Mouse (Mus musculus) ES-CJ7 (cell line): ENCODE measurements around the gene Ick.
"Not testable (repeated sequence)": the region's sequence is repeated elsewhere in the genome, so short reads cannot be mapped to it uniquely, and the experiment has no call there.

Source experiments
- DNase-seq: peaks from one replicate; pipeline ENCODE4 v3.0.0; 2011; ENCODE audit warnings: low read depth, low spot score

Ick gene

DNA sequence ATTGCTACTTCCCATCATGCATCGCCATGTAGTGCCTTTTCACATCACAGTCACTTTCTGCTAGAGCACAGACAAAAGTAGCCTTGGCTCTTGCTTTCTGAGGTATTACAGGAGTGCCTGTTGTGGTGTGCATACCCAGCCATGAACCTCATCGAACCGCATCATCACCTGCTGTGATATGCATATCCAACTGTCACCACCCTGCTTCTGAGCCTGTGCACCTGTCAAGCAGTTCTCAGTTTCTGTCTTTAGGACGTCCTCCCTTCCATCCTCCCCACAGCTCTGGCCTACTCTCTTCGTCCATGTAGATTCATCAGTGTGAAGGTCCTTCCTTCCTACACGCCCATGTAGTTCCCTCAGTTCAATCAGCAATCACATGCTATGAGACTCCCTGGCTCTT lies 39.2 kb downstream of the Ick start:
- DNase-seq = no peak

DNA sequence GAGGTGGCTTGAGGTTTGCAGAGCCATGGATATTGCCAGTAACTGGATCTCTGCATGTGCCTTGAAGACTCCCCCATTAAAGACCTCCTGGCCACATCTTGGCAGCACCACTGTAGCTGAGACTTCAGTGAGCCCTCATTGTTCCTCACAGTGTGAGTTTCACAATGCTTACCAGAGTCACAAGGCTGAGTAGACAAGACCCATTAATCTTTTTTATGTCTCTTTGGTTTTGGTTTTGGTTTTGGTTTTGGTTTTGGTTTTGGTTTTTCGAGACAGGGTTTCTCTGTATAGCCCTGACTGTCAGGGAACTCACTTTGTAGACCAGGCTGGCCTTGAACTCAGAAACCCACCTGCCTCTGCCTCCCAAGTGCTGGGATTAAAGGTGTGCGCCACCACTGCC lies 40.8 kb downstream of the Ick start:
- not testable (repeated sequence) for DNase-seq

- DNase-seq = no peak
These were observed 45.4 kb downstream of the Ick start for GRCm38 (mm10) chr9:78154211-78154977.

DNA sequence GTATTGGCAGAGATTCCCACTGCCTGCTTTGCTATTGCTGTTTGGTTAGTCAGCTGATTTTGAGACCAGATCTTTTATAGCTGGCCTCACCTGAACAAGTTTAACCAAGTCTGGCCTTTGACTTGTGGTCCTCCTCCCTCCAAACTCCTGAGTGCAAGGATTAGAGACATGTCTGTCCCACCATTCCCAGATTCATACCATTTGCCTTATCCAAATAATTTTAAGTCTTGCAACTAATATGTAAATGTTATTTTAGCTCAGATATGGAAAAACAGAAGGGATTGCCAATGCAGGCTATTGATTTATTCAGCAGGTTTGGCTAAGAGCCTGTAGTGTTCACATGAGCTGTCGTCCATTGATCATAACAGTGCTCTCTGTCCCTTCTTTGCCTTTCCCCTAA lies 48.2 kb downstream of the Ick start:
- no peak for DNase-seq

- no peak for DNase-seq
These were observed 54.3 kb downstream of the Ick start for GRCm38 (mm10) chr9:78163291-78163690.

DNA sequence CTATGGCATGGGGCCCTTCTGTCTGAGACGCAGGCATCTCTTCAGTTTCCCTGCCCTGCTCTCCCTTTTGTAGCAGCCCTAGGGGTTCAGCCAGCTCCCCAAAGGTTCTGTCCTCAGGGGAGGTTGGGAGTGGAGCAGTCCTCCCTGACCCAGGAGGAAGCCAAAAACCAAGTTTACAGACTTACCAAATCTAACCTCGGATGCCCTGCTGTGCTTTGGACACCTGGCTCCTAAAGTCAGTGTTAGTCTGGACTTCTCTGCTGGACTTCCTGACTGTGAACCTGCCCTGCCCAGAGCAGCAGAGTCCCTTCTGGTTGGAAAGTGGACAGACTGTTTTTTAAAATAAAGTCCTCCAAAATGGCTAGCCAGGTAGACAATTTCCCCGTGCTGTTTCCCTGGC lies 55.7 kb downstream of the Ick start:
- DNase-seq = no peak

DNA sequence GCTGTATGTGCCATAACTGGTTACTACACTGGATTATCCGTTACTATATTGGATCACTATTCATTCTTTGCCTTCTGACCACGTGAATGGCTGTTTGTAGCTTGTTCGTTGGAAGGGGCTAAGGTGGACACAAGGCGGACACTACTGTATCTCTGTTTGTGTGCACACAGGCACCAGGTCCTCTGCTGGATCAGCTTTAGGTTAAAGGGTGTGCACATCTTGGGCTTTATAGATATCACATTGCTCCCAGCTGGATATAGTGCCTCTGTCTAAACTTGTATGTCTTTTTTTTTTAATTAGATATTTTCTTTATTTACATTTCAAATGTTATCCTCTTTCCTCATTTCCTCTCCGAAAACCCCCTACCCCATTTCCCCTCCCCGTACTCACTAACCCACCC lies 56.5 kb downstream of the Ick start:
- no peak for DNase-seq

DNA sequence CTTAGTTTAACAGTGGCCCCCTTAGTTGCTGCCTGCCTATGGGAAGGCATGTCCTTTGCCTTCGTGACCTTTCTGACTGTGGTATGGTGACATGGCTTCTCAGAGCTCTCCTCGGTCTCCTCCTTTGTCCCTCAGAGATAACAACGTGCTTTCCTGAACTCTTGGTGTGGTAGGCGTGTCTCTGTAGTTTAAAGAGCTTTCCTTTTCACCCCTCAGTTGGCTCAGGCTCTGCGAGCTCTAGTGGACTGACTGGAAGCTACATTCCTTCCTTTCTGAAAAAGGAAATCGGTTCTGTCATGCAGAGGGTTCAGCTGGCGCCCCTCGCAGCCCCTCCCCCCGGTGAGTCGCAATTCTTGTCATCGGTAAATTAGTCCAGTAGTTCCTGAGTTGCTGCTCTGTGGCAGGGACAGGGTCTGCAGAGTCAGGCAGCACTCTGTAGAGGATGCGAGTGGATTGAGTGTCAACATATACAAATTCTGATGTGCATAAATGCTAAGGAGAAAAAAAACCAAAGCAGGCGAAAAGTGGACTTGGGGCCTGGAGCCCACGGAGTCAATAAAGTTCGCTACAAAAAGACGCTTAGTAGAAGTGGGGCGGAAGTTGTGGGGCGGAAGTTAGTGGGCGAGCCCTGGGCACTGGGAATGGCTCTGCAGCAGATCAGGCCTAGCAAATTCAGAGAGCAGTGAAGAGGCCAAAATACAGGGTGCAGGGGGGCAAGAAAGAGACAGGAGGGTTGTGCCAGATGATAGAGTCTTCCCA lies 57.9 kb downstream of the Ick start:
- DNase-seq = peak; percentile 84

DNA sequence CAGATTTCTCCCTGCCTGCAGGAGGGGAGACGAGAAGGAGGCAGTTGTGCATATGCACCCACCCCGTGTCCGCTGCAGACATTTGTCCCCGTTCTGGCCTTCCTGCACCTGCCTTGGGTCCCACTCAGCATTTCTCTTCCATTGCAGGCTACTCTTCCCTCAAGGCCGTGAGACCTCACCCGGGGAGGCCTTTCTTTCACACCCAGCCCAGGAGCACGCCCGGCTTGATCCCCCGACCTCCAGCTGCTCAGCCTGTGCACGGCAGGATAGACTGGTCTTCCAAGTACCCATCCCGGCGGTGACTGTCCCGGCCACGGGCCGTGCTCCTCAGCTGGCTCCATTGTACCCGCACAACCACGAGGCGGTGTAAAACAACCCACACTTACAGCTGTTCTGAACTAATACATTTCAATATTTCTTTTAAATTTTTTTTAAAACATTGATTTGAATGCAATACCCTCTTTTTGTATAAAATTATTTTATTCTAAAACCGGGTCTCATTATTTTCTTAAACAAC lies 58.5 kb downstream of the Ick start:
- DNase-seq = peak; percentile 51

- DNase-seq = peak; percentile 50
These were observed 59.9 kb downstream of the Ick start for GRCm38 (mm10) chr9:78168864-78169263.

GRCm38 (mm10) chr9:78174016-78174415 lies 65.0 kb downstream of the Ick start:
- peak; percentile 52 for DNase-seq

DNA sequence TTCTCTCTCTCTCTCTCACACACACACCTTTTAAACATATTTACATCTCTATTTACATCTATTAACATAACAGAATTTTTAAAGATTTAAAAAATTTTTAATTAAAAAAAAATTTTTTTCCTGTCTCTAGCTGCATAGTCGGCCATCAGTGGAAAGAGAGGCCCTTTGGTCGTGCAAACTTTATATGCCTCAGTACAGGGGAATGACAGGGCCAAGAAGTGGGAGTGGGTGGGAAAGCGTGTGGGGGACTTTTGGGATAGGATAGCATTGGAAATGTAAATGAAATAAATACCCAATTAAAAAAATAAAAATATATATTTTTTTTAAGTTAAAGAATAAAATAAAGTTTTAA lies 65.9 kb downstream of the Ick start:
- DNase-seq = not testable (repeated sequence)

- peak; percentile 94 for DNase-seq
These were observed 66.5 kb downstream of the Ick start for GRCm38 (mm10) chr9:78175277-78176200.

- peak; percentile 92 for DNase-seq
These were observed 67.3 kb downstream of the Ick start for GRCm38 (mm10) chr9:78176201-78176727.

DNA sequence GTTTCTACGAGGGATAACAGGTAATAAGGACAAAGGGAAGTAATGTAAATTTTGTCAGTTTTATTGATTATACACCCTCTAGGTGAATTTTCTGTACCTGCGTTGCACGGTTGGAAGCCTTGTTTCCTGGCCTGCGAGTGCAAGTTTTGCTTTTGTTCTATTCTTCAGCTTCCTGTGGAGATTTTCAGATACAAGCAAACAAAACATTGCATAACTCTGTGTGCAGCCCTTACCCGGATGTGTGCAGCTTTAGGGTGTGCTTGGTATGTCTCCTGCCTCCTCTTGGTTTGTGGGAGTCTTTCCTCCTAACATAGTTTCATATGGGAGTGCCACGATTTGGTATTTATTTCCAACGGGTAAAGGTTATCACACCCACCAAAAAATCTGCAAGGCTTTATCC lies 67.8 kb downstream of the Ick start:
- DNase-seq = peak; percentile 22

DNA sequence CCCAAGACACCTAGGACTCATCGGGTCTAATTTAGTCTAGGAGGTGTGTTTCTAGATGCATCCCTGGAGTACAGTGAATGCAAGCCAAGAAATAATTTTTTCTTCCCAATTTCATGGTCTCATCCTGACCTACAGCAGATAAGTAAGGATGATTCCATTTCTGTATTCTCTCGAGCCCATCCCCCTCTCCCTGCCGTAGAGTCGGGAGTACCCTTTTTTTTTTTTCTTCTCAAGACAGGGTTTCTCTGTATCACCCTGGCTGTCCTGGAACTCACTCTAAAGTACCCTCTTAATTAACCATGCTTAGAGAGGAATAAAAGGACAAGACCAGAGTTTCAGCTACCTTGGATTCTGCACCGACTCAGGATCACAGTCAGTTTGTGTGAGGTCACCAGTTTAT lies 69.2 kb downstream of the Ick start:
- DNase-seq = no peak

- DNase-seq = no peak
These were observed 70.1 kb downstream of the Ick start for GRCm38 (mm10) chr9:78179071-78179470.

DNA sequence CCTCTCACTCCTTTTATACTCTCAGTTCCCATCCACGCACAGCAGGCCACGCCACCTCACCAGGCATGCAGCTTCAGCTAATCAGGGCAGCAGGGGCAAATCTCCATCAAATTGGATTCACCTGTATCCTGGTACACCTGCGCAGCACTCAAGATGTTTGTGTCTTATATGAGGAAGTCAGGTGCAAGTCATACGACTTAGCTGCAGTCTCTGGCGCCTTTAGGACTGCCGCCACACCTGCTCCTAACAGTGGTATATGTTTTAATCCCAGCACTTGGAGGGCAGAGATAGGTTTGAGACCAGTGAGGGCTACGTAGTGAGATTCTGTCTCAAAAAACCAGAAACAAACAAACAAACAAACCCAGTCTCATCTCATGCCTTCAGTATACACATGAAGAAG lies 73.5 kb downstream of the Ick start, which contains the start of gene Gsta4:
Gene Gsta4 (plus strand): TSS at position 301 of the 400 bp plus-strand sequence.
- not testable (repeated sequence) for DNase-seq

DNA sequence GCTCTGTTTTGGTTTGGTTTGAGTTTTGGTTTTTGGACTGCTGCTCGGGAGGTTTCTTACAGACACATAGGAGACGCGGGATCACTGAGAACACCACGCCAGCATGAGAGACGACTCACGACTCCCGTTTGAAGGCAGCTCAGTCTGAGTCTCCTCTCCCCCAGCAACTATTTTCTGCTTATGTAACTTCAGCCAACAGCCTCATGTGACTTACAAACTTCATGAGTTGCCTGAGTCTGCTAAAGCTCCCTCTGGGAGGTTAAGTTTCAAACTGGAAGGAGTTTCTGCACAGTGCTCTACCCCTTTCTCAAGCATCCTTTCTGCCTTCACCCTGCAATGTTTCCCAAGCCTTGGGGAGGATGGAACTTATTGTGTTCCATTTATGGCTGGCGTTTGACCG lies 76.7 kb downstream of the Ick start:
- DNase-seq = no peak

DNA sequence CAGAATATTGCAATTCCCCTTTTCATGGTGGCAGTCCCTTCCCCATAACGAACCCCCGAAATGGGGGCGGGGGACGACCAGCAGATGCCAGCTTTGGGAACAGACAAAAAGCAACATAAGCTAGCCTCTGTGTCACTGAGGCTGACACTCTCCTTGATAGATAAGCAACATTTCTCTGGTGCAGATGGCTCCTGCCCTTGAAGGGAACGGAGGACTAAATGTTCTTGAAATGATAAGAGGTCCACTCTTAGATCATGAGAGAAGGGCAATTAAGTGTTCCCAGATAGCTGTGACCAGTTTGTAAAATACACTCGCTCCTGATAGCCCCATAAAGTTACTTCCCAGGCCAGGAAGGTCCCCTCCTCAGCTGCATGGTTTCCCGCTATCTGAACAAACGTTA lies 79.9 kb downstream of the Ick start:
- DNase-seq = no peak
